Mouse (Mus musculus) spleen, adult 2 months (tissue): ENCODE data around the gene Olfr324.

Experiments used
- CTCF ChIP-seq: fragments of 200-500 bp; IDR thresholded peaks from 2 replicates; pipeline ENCODE4 v1.5.1; 2011; ENCODE audit warnings: mild to moderate bottlenecking, inconsistent platforms; ENCODE audit not compliant: insufficient read depth, insufficient read length, insufficient replicate concordance; ENCODE audit errors: extremely low read depth
- POLR2A ChIP-seq: fragments of 200-500 bp; IDR thresholded peaks from 2 replicates; pipeline ENCODE4 v1.6.1; 2011; ENCODE audit warnings: low read depth, low read length, inconsistent platforms

- TF ChIP-seq CTCF (no peak), POLR2A (no peak)
These were observed 23.5 kb downstream of the Olfr324 start for GRCm38 (mm10) chr11:58618369-58618768.
